Mouse (Mus musculus) forebrain, postnatal 0 days (tissue): ENCODE measurements around the gene Lrp10. TPM values are rescaled to one million over a fixed set of nuclear protein-coding genes. Genes with fewer than 3 reads are reported as not detected.

Experiments used
- ATAC-seq: fragments of 200-750 bp; cut with Nextera tagmentation; 2 replicates; pipeline ENCODE4 v1.8.0; 2017; ENCODE audit warnings: mild to moderate bottlenecking, moderate library complexity
- DNase-seq: peaks from one replicate; pipeline ENCODE4 v3.0.0-alpha.2; 2015
- H3K27ac ChIP-seq: fragments of 300-500 bp; sonication (generic); 2 replicates; pipeline ENCODE4 v1.5.1; 2014; ENCODE audit warnings: low read depth, mild to moderate bottlenecking, antibody characterized with exemption, low read length, moderate library complexity, mixed read lengths
- H3K27me3 ChIP-seq: fragments of 300-500 bp; sonication (generic); 2 replicates; pipeline ENCODE4 v1.6.1; 2014; ENCODE audit warnings: mild to moderate bottlenecking, low read length, mixed read lengths; ENCODE audit not compliant: insufficient read depth
- H3K36me3 ChIP-seq: fragments of 300-500 bp; sonication (generic); 2 replicates; pipeline ENCODE4 v1.6.1; 2014; ENCODE audit warnings: mild to moderate bottlenecking, moderate library complexity; ENCODE audit not compliant: insufficient read depth
- H3K4me1 ChIP-seq: fragments of 300-500 bp; sonication (generic); 2 replicates; pipeline ENCODE4 v1.6.1; 2014; ENCODE audit warnings: antibody characterized with exemption; ENCODE audit not compliant: insufficient read depth
- H3K4me2 ChIP-seq: fragments of 300-500 bp; sonication (generic); 2 replicates; pipeline ENCODE4 v1.6.1; 2014; ENCODE audit warnings: low read depth, mild to moderate bottlenecking, moderate library complexity
- H3K4me3 ChIP-seq: fragments of 300-500 bp; sonication (generic); 2 replicates; pipeline ENCODE4 v1.5.1; 2014; ENCODE audit warnings: low read depth, low read length, mixed read lengths
- H3K9ac ChIP-seq: fragments of 300-500 bp; sonication (generic); 2 replicates; pipeline ENCODE4 v1.6.1; 2014; ENCODE audit warnings: mild to moderate bottlenecking
- H3K9me3 ChIP-seq: fragments of 300-500 bp; sonication (generic); 2 replicates; pipeline ENCODE4 v1.6.1; 2016; ENCODE audit warnings: low read length
- CTCF ChIP-seq: sonication (generic); IDR thresholded peaks from 2 replicates; pipeline ENCODE4 v1.5.1; 2016; ENCODE audit warnings: antibody characterized with exemption, control low read depth, low read depth
- WGBS: fragments of 180-500 bp; shearing (Covaris S2); extraction: QIAGEN DNeasy Blood & Tissue Kit; methylation state at CpG from one replicate; pipeline ENCODE4 v1.1.7; 2014; 5-methylcytosine and 5-hydroxymethylcytosine counted together
- polyA plus RNA-seq: library from polyadenylated mRNA; unstranded; fragments of >200 nt; fragmentation: Nextera tagmentation; extraction: Ambion mirVana; gene quantifications from 2 replicates; pipeline ENCODE4 v1.2.1, GENCODE M21; 2015
- total RNA-seq: library from RNA; depleted of rRNA; stranded (reverse); fragments of >200 nt; gene quantifications from 2 replicates; pipeline ENCODE4 v1.2.3, GENCODE M21; 2014; rRNA removed

Gene Lrp10
- total and polyA plus RNA-seq, 2 experiments from 2014 or later: 38.5 to 39.6 TPM

GRCm38 (mm10) chr14:54499330-54499729 is 35.4 kb downstream of the Lrp10 start:
- no peak overlapping the region for H3K9ac ChIP-seq
- no peaks in the 10 kb centered on the region for H3K27me3 ChIP-seq
- no peak overlapping the region for H3K4me3 ChIP-seq
- no peak for ATAC-seq
- no peaks in the 10 kb centered on the region for H3K36me3 ChIP-seq
- H3K4me2 ChIP-seq: no peak overlapping the region
- no peak overlapping the region for H3K27ac ChIP-seq
- DNase-seq: no peak
- H3K4me1 ChIP-seq: no peaks in the 10 kb centered on the region
- 90% methylated on average over 2 of the region's 2 CpGs for WGBS
- no peaks in the 10 kb centered on the region for H3K9me3 ChIP-seq
- TF ChIP-seq CTCF: no peak

GRCm38 (mm10) chr14:54501365-54501764 is 37.4 kb downstream of the Lrp10 start:
- H3K9ac ChIP-seq: no peak overlapping the region
- no peak overlapping the region for H3K4me3 ChIP-seq
- H3K9me3 ChIP-seq: no peaks in the 10 kb centered on the region
- H3K36me3 ChIP-seq: no peaks in the 10 kb centered on the region
- no peaks in the 10 kb centered on the region for H3K4me1 ChIP-seq
- no peaks in the 10 kb centered on the region for H3K27me3 ChIP-seq
- no peak overlapping the region for H3K4me2 ChIP-seq
- no peak overlapping the region for H3K27ac ChIP-seq
- no peak for TF ChIP-seq CTCF
- DNase-seq (no peak), ATAC-seq (no peak)
- 74% methylated on average over 2 of the region's 2 CpGs for WGBS

DNA sequence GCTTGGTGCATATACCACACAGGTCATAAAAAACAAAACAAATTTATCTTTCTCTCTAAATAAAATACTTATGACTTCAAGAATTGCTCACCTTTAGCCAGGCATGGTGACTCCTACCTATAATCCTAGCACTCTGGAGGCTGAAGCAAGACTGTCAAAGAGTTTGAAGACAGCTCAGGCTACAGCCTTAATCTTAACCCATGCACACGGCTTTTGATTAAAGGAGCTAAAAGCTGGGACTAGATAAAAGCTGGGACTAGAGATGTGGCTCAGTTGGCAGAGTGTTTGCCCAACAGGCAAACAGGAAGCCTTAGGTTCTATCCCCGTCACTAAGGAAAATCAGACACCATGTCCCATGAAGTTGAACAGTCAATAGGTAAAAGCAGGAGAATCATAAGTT is 39.2 kb downstream of the Lrp10 start:
- H3K4me2 ChIP-seq: no peak overlapping the region
- ATAC-seq (no peak), DNase-seq (no peak)
- no peak overlapping the region for H3K27ac ChIP-seq
- H3K4me1 ChIP-seq: no peaks in the 10 kb centered on the region
- H3K9ac ChIP-seq: no peak overlapping the region
- WGBS: 87% methylated on average over 2 of the region's 2 CpGs
- no peaks in the 10 kb centered on the region for H3K9me3 ChIP-seq
- peaks cover 14% of the 10 kb centered on the region for H3K36me3 ChIP-seq
- no peaks in the 10 kb centered on the region for H3K27me3 ChIP-seq
- TF ChIP-seq CTCF: no peak
- no peak overlapping the region for H3K4me3 ChIP-seq

- H3K4me1 ChIP-seq: no peaks in the 10 kb centered on the region
- no peaks in the 10 kb centered on the region for H3K27me3 ChIP-seq
- TF ChIP-seq CTCF: no peak
- DNase-seq (no peak), ATAC-seq (no peak)
- no peak overlapping the region for H3K27ac ChIP-seq
- H3K4me2 ChIP-seq: no peak overlapping the region
- H3K36me3 ChIP-seq: peaks cover 80% of the 10 kb centered on the region
- no peak overlapping the region for H3K9ac ChIP-seq
- H3K9me3 ChIP-seq: no peaks in the 10 kb centered on the region
- 93% methylated on average over 9 of the region's 9 CpGs for WGBS
- H3K4me3 ChIP-seq: no peak overlapping the region
Measured at GRCm38 (mm10) chr14:54509774-54510173, 45.8 kb downstream of the Lrp10 start.

DNA sequence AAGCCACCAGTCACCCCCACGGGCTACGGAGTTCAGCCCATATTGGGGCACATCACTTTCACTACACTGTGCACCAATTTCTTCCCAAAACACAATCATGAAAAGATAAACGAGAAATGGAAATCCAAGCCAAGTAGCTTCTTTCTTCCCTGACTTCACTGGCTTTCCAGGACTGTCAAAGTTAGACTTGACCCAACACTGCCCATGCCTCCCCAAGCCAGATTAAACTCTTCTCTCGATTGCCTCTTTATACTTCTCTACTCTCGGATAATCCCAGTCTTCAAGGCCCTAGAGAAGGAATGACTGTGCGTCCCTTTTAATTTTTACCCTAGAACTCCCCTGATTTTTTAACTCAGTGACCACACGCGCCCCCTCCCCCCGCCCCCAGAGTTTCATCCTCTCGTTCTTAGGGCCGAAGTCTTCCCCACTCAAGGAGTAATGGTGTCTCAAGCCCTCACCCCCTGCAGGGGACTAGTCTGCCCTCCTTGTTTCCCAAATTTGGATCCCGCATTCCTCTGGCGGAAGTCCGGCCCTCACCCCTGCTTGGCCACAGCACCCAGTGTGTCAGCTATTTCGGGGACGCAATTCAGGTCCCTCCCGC is 52.9 kb downstream of the Lrp10 start:
- peaks cover 13% of the 10 kb centered on the region for H3K4me1 ChIP-seq
- ATAC-seq: peak; percentile 16
- no peak for DNase-seq
- peak overlapping the region; percentile 70 for H3K9ac ChIP-seq
- H3K36me3 ChIP-seq: peaks cover 29% of the 10 kb centered on the region
- 4% methylated on average over 17 of the region's 17 CpGs for WGBS
- TF ChIP-seq CTCF: peak; percentile 11; the same call in 1 of the 2 replicates
- H3K27me3 ChIP-seq: no peaks in the 10 kb centered on the region
- peak overlapping the region; percentile 68 for H3K4me3 ChIP-seq
- peak overlapping the region; percentile 81 for H3K27ac ChIP-seq
- peak overlapping the region; percentile 59 for H3K4me2 ChIP-seq
- no peaks in the 10 kb centered on the region for H3K9me3 ChIP-seq

Other genes starting within 250 kb of the Lrp10 start
- 115 and 230 TPM in 2 replicates for gene Dad1, start 210.0 kb upstream of the Lrp10 start, total RNA-seq
- gene Dad1, start 210.0 kb upstream of the Lrp10 start, polyA plus RNA-seq: 375 and 416 TPM in 2 replicates
- 61.0 and 75.1 TPM in 2 replicates for gene Abhd4, start 209.9 kb upstream of the Lrp10 start, total RNA-seq
- 61.9 and 69.7 TPM in 2 replicates for gene Abhd4, start 209.9 kb upstream of the Lrp10 start, polyA plus RNA-seq
- not detected in 2 replicates for gene Olfr49, start 179.2 kb upstream of the Lrp10 start, total RNA-seq
- 0.18 TPM in 1 of 2 replicates, not detected in the other for gene Olfr49, start 179.2 kb upstream of the Lrp10 start, polyA plus RNA-seq
- gene Oxa1l, start 103.3 kb upstream of the Lrp10 start, total RNA-seq: 52.9 and 76.9 TPM in 2 replicates
- 51.6 and 59.4 TPM in 2 replicates for gene Oxa1l, start 103.3 kb upstream of the Lrp10 start, polyA plus RNA-seq
- 2.2 and 3.4 TPM in 2 replicates for gene Slc7a7, start 46.4 kb upstream of the Lrp10 start, total RNA-seq
- 2.8 and 3.2 TPM in 2 replicates for gene Slc7a7, start 46.4 kb upstream of the Lrp10 start, polyA plus RNA-seq
- 151 and 217 TPM in 2 replicates for gene Mrpl52, start 37.2 kb upstream of the Lrp10 start, total RNA-seq
- gene Mrpl52, start 37.2 kb upstream of the Lrp10 start, polyA plus RNA-seq: 277 and 336 TPM in 2 replicates
- 29.0 and 40.7 TPM in 2 replicates for gene Mmp14, start 32.5 kb upstream of the Lrp10 start, total RNA-seq
- gene Mmp14, start 32.5 kb upstream of the Lrp10 start, polyA plus RNA-seq: 32.5 and 39.1 TPM in 2 replicates
- 25.5 and 31.0 TPM in 2 replicates for gene Rem2, start 12.0 kb downstream of the Lrp10 start, total RNA-seq
- gene Rem2, start 12.0 kb downstream of the Lrp10 start, polyA plus RNA-seq: 22.5 and 28.0 TPM in 2 replicates
- gene Prmt5, start 53.4 kb downstream of the Lrp10 start, total RNA-seq: 85.4 and 87.1 TPM in 2 replicates
- gene Prmt5, start 53.4 kb downstream of the Lrp10 start, polyA plus RNA-seq: 87.0 and 100 TPM in 2 replicates
- 21.3 and 23.1 TPM in 2 replicates for gene Haus4, start 90.5 kb downstream of the Lrp10 start, total RNA-seq
- 17.9 and 19.5 TPM in 2 replicates for gene Haus4, start 90.5 kb downstream of the Lrp10 start, polyA plus RNA-seq
- gene Ajuba, start 113.4 kb downstream of the Lrp10 start, total RNA-seq: 4.4 and 6.6 TPM in 2 replicates
- gene Ajuba, start 113.4 kb downstream of the Lrp10 start, polyA plus RNA-seq: 4.4 and 4.5 TPM in 2 replicates
- 6.5 and 12.8 TPM in 2 replicates for gene 4931414P19Rik, start 141.9 kb downstream of the Lrp10 start, total RNA-seq
- gene 4931414P19Rik, start 141.9 kb downstream of the Lrp10 start, polyA plus RNA-seq: 2.2 and 3.1 TPM in 2 replicates
- 180 and 239 TPM in 2 replicates for gene Psmb5, start 153.9 kb downstream of the Lrp10 start, total RNA-seq
- 420 and 499 TPM in 2 replicates for gene Psmb5, start 153.9 kb downstream of the Lrp10 start, polyA plus RNA-seq
- gene Psmb11, start 157.3 kb downstream of the Lrp10 start, total RNA-seq: under 0.01 TPM in 1 of 2 replicates, not detected in the other
- 0.04 and 0.08 TPM in 2 replicates for gene Psmb11, start 157.3 kb downstream of the Lrp10 start, polyA plus RNA-seq
- gene Gm17606, start 176.8 kb downstream of the Lrp10 start, total RNA-seq: not detected in 2 replicates
- gene Gm17606, start 176.8 kb downstream of the Lrp10 start, polyA plus RNA-seq: not detected in 2 replicates
- gene Cdh24, start 177.2 kb downstream of the Lrp10 start, total RNA-seq: 15.6 and 21.7 TPM in 2 replicates
- gene Cdh24, start 177.2 kb downstream of the Lrp10 start, polyA plus RNA-seq: 3.8 and 4.6 TPM in 2 replicates
- gene 1700123O20Rik, start 222.1 kb downstream of the Lrp10 start, total RNA-seq: 32.0 and 36.2 TPM in 2 replicates
- 66.6 and 70.7 TPM in 2 replicates for gene 1700123O20Rik, start 222.1 kb downstream of the Lrp10 start, polyA plus RNA-seq
- gene Acin1, start 222.8 kb downstream of the Lrp10 start, total RNA-seq: 143 and 147 TPM in 2 replicates
- 80.7 and 97.0 TPM in 2 replicates for gene Acin1, start 222.8 kb downstream of the Lrp10 start, polyA plus RNA-seq
- 0.14 and 0.15 TPM in 2 replicates for gene Gm29776, start 234.7 kb downstream of the Lrp10 start, total RNA-seq
- 0.06 and 0.13 TPM in 2 replicates for gene Gm29776, start 234.7 kb downstream of the Lrp10 start, polyA plus RNA-seq
- gene Cebpe, start 248.0 kb downstream of the Lrp10 start, total RNA-seq: 0.38 TPM in 1 of 2 replicates, not detected in the other
- not detected in 2 replicates for gene Cebpe, start 248.0 kb downstream of the Lrp10 start, polyA plus RNA-seq